Mouse (Mus musculus) spleen, adult 2 months (tissue): Measurements from ENCODE around the gene Scarb2. TPM values are rescaled to one million over a fixed set of nuclear protein-coding genes. Genes with fewer than 3 reads are reported as not detected.
"Not testable (repeated sequence)": the region's sequence is repeated elsewhere in the genome, so short reads cannot be mapped to it uniquely, and the experiment has no call there.

Source experiments
- DNase-seq, 2 experiments: peaks; one replicate each; pipeline versions ENCODE4 v3.0.0 to v3.0.0-alpha.2; 2012 to 2021; ENCODE audit warnings: low spot score in 2 of 2, low read depth in 1 of 2
- H3K27ac ChIP-seq: fragments of 200-500 bp; 2 replicates; pipeline ENCODE4 v1.5.1; 2012; ENCODE audit warnings: low read length, inconsistent platforms; ENCODE audit not compliant: insufficient read depth
- H3K27me3 ChIP-seq: fragments of 200-500 bp; 2 replicates; pipeline ENCODE4 v1.6.1; 2012; ENCODE audit warnings: mild to moderate bottlenecking, moderate library complexity, low read length, inconsistent platforms; ENCODE audit not compliant: control insufficient read depth, insufficient read depth
- H3K36me3 ChIP-seq: fragments of 200-500 bp; 2 replicates; pipeline ENCODE4 v1.6.1; 2012; ENCODE audit warnings: mild to moderate bottlenecking, low read length, inconsistent platforms; ENCODE audit not compliant: control insufficient read depth, insufficient read depth
- H3K4me1 ChIP-seq: fragments of 200-500 bp; 2 replicates; pipeline ENCODE4 v1.6.1; 2011; ENCODE audit warnings: inconsistent platforms; ENCODE audit not compliant: control insufficient read depth, insufficient read depth, insufficient read length
- H3K4me3 ChIP-seq: fragments of 200-500 bp; 2 replicates; pipeline ENCODE4 v1.5.1; 2011; ENCODE audit warnings: mild to moderate bottlenecking, inconsistent platforms; ENCODE audit not compliant: insufficient read depth, insufficient read length; ENCODE audit errors: extremely low read depth
- CTCF ChIP-seq: fragments of 200-500 bp; IDR thresholded peaks from 2 replicates; pipeline ENCODE4 v1.5.1; 2011; ENCODE audit warnings: mild to moderate bottlenecking, inconsistent platforms; ENCODE audit not compliant: insufficient read depth, insufficient read length, insufficient replicate concordance; ENCODE audit errors: extremely low read depth
- POLR2A ChIP-seq: fragments of 200-500 bp; IDR thresholded peaks from 2 replicates; pipeline ENCODE4 v1.6.1; 2011; ENCODE audit warnings: low read depth, low read length, inconsistent platforms
- WGBS: fragments of 180-500 bp; shearing (Covaris S2); methylation state at CpG from one replicate; pipeline ENCODE4 v1.1.7; 2018; 5-methylcytosine and 5-hydroxymethylcytosine counted together
- polyA plus RNA-seq: library from polyadenylated mRNA; depleted of rRNA; stranded (reverse); fragments of >200 nt; gene quantifications from 2 replicates; pipeline ENCODE4 v1.2.3, GENCODE M21; 2012

Gene Scarb2
- polyA plus RNA-seq, 1 experiment, result 16.0 TPM

DNA sequence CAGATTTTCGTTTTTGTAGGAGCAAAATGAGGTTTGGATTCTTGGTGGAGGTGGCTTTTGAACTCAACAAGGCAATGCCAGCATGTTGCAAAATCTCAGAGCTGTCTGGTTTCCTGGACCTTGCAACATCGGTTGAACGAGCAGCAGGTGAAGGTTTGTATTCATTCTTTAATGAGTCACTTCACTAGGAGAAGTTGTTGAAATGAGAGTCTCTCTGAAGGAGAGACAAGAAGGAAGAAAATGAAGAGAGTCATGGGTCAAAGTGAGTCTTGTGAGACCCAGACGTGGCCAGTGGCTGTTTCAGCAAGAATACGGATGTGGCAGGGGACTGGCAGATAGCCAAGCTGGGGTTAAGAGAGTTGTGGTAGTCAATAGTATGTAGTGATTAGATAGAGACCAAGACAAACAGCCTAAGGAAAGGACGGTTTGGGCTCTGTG, 18.2 kb upstream of the Scarb2 start:
- Histone ChIP-seq H3K4me3 (no peak overlapping the region), H3K27ac (no peak overlapping the region), H3K27me3 (no peaks in the 10 kb centered on the region), H3K4me1 (no peaks in the 10 kb centered on the region), H3K36me3 (no peaks in the 10 kb centered on the region)
- DNase-seq, result no peak
- TF ChIP-seq POLR2A (no peak), CTCF (no peak)
- WGBS, result 24% methylated on average over 6 of the region's 6 CpGs

DNA sequence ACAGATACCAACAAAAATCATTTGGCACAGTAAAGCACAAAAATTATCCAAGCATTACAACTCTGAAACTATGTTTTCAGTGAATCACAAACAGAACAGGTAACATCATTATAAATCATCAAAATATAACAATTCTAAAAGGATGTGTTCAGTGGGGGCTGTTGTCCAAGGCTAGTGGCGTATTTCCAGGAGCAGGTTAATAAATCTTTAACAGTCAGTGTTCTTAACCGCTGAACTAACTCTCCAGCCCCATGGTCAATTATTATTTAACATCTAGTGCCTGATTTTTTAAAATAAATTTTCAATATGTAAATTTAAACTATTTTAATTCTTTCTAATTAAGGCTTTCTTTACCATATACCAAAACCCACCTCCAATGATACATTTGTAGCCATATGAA, 14.5 kb upstream of the Scarb2 start:
- not testable (repeated sequence) for H3K27me3 ChIP-seq, DNase-seq, H3K4me3 ChIP-seq, H3K4me1 ChIP-seq, H3K36me3 ChIP-seq, H3K27ac ChIP-seq
- 92% methylated on average over 2 of the region's 2 CpGs for WGBS

DNA sequence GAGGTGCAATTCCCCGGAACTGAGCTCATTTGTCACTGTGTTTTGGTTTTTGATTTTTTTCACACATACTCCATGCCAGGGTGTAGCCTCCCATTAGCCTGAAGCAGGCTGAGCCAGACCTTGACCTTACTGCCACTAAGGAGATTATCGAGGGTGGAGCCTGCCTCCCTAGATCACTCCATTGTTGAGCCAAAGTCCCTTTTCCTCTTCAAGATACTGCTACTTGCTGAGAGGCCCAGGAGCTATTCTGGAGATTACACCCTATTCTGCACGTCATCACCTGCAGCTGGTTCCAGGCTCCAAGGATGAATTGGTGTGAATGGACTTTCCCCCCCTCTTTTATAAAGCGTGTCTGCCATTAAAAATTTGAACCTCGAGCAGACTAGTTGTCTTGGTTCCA, 5.4 kb upstream of the Scarb2 start:
- H3K27ac ChIP-seq, result no peak overlapping the region
- DNase-seq, result no peak
- H3K4me1 ChIP-seq, result peaks cover 9% of the 10 kb centered on the region; the same call in 1 of the 2 replicates
- no peaks in the 10 kb centered on the region for H3K36me3 ChIP-seq
- H3K4me3 ChIP-seq, result no peak overlapping the region
- H3K27me3 ChIP-seq, result no peaks in the 10 kb centered on the region
- 92% methylated on average over 5 of the region's 5 CpGs for WGBS
- TF ChIP-seq CTCF (no peak), POLR2A (no peak)

DNA sequence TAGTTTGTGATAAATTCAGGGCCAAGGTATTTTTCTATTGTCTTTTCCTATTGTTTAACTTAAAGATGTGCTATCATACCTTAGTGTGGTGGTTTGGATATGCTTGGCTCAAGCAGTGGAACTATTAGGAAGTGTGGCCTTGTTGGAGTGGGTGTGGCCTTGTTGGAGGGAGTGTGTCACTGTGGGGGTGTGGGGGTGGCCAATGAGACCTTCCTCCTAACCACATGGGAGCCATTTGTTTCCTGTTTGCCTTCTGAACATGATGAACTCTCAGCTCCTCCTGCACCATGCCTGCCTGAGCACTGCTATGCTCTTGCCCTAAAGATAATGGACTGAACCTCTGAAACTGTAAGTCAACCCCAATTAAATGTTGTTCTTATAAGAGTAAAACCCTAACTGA, 4.6 kb upstream of the Scarb2 start:
- peaks cover 9% of the 10 kb centered on the region; the same call in 1 of the 2 replicates for H3K4me1 ChIP-seq
- peak; percentile 15 to 51 for DNase-seq
- H3K27me3 ChIP-seq, result no peaks in the 10 kb centered on the region
- H3K36me3 ChIP-seq, result no peaks in the 10 kb centered on the region
- no peak overlapping the region for H3K27ac ChIP-seq
- TF ChIP-seq CTCF, result no peak
- no peak for TF ChIP-seq POLR2A
- H3K4me3 ChIP-seq, result no peak overlapping the region

DNA sequence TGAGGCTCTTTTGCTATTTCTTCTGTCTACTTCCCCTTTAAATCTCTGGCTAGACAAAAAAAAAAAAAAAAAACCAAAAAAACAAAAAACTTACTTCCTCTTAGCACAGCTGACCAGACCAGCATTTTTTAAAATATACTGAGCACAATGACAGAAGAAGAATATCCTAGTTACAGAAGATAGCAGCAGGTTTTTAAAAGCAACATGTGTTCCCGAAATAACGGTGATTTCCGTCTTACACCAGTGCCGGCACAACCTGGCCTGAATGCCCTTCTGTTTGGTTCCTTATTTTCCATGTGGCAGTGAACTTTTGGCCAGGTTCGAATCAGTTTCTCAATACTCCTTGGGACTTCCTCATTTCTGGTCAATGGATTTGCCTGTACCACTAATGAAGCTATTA, 2.2 kb upstream of the Scarb2 start:
- Histone ChIP-seq H3K4me3 (no peak overlapping the region; the same call in 1 of the 2 replicates), H3K4me1 (peaks cover 10% of the 10 kb centered on the region; the same call in 1 of the 2 replicates), H3K27ac (peak overlapping the region; percentile 63), H3K36me3 (no peaks in the 10 kb centered on the region), H3K27me3 (no peaks in the 10 kb centered on the region)
- 17% methylated on average over 5 of the region's 5 CpGs for WGBS
- peak in 1 of 2 experiments; percentile 42 for DNase-seq
- no peak for TF ChIP-seq POLR2A
- no peak for TF ChIP-seq CTCF

DNA sequence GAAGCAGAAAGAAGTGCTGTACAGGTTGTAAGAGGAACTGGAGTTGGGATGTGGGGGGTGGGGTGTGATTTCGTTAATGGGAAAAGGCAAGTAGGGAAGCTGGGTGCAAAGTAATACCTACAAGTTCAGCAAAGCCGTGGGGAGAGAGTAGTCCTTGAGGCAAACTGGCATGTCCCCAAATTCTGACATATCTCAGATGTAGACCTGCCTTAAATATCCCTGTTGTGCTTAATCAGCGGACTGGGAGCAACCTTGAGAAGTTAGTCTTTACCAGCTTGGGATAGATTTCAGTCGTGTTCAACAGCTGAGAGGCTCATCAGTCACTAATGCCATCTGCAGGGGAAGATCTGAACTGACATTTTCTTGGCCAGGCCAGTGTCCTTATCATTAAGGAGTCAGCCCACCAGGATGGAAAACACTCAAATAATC, 318 bp downstream of the Scarb2 start:
- H3K27ac ChIP-seq, result 0 out of 2 replicates have a peak overlapping the region, but pooled peaks have one; percentile 78
- no peaks in the 10 kb centered on the region; the same call in 1 of the 2 replicates for H3K36me3 ChIP-seq
- H3K4me1 ChIP-seq, result peaks cover 8% of the 10 kb centered on the region; the same call in 1 of the 2 replicates
- H3K27me3 ChIP-seq, result no peaks in the 10 kb centered on the region
- TF ChIP-seq CTCF, result peak; percentile 25; the same call in 1 of the 2 replicates
- no peak for TF ChIP-seq POLR2A
- WGBS, result 25% methylated on average over 4 of the region's 4 CpGs
- H3K4me3 ChIP-seq, result peak overlapping the region; percentile 10; the same call in 1 of the 2 replicates
- peak; percentile 25 to 49 for DNase-seq

DNA sequence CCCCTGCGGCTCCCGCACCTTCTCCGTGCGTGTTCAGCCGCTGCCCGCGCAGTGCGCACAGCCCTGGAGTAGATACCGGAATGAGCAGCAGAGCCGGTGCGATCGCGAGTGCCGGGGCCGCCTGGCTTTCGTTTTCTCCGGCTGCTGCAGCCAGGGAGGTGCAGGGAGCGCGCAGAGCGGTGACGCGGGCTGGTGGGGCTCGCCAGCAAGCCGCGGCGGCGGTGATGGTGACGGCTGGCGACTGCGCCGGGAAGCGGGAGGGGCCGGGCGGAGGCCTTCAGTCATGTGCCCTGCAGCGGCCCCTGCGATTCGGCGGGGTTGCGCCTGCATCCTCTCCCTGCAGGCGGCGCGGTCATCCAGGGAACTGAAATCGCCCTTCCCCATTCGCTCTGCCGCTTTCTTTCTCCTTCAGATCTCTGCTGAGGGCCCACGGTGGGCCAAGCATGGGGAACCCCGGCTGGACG, 1.2 kb downstream of the Scarb2 start:
- peak; percentile 17; the same call in 1 of the 2 replicates for TF ChIP-seq POLR2A
- peak; percentile 46; the same call in 1 of the 2 replicates for TF ChIP-seq CTCF
- Histone ChIP-seq H3K36me3 (no peaks in the 10 kb centered on the region; the same call in 1 of the 2 replicates), H3K4me1 (peaks cover 8% of the 10 kb centered on the region; the same call in 1 of the 2 replicates), H3K27me3 (no peaks in the 10 kb centered on the region), H3K4me3 (peak overlapping the region; percentile 79), H3K27ac (peak overlapping the region; percentile 98)
- under 1% methylated on average over 48 of the region's 48 CpGs for WGBS
- peak; percentile 72 to 93 for DNase-seq
